Mouse (Mus musculus) megakaryocyte, embryonic 14.5 days (primary cell): ENCODE measurements at regions not wholly inside any gene's neighbourhood (a gene's known extent, or its start where the extent isn't known, plus 50 kb on each side); places are given as distances from the start of the nearest gene placed in this dataset.

Experiments used
- H3K27me3 ChIP-seq: replicated peaks from 2 replicates; pipeline ENCODE3; 2012; ENCODE audit warnings: inconsistent platforms
- H3K36me3 ChIP-seq: replicated peaks from 2 replicates; pipeline ENCODE3; 2012; ENCODE audit warnings: low read length, inconsistent platforms, mixed read lengths
- H3K4me1 ChIP-seq: 2 replicates; pipeline ENCODE4 v1.6.1; 2012; ENCODE audit warnings: inconsistent platforms
- H3K4me3 ChIP-seq: replicated peaks from 2 replicates; pipeline ENCODE3; 2012; ENCODE audit warnings: moderate library complexity, mild to moderate bottlenecking, inconsistent platforms
- H3K9me3 ChIP-seq: 2 replicates; pipeline ENCODE4 v1.6.1; 2012; ENCODE audit warnings: inconsistent platforms
- FLI1 ChIP-seq: IDR thresholded peaks from 2 replicates; pipeline ENCODE4 v1.6.1; 2012; ENCODE audit warnings: low read length, inconsistent platforms, mixed read lengths
- GATA1 ChIP-seq: IDR thresholded peaks from 3 replicates; pipeline ENCODE4 v1.6.1; 2012; ENCODE audit warnings: mixed read lengths, low read length, inconsistent platforms, borderline replicate concordance

DNA sequence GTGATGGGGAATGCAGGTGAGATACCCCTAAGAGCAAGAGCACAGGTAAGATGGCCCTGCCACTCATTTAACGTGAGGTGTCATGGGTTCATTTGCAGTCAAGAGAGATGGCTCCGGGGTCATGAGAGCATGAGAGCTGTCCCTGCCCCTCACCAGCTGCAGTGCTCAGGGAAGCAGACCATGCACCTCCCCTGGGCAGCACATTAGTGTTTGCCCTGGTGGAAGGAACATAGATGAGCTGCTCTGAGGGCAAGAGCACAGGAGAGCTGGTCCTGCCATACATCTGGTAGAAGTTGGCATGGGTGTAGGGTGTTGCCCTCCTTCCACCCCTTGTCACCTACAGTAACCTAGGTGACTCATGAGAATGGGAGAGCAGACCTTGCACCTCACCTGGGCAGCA lies 762.9 kb downstream of the Mettl4 start:
- no peaks in the 10 kb centered on the region for H3K4me1 ChIP-seq
- no peaks in the 10 kb centered on the region for H3K36me3 ChIP-seq
- H3K27me3 ChIP-seq = no peaks in the 10 kb centered on the region
- H3K4me3 ChIP-seq = peak overlapping the region; percentile 25
- TF ChIP-seq FLI1 = no peak
- no peak for TF ChIP-seq GATA1
- peaks cover 9% of the 10 kb centered on the region for H3K9me3 ChIP-seq
